Mouse (Mus musculus) CH12.LX (cell line): ENCODE data around the gene Gp5.

Experiments
- CHD1 ChIP-seq: IDR thresholded peaks from 2 replicates; pipeline ENCODE4 v1.6.1; 2012; ENCODE audit warnings: low read depth, low read length, improper control_type of control experiment, inconsistent platforms
- CTCF ChIP-seq, 2 experiments: IDR thresholded peaks in 1 of 2; conservative IDR thresholded peaks in 1 of 2; 2 replicates each; pipeline ENCODE4 v1.5.1; 2011 to 2012; ENCODE audit warnings: low read depth in 2 of 2, low read length in 2 of 2, improper control_type of control experiment in 1 of 2, inconsistent platforms in 1 of 2, mild to moderate bottlenecking in 1 of 2, moderate library complexity in 1 of 2
- E2F4 ChIP-seq: IDR thresholded peaks from 2 replicates; pipeline ENCODE4 v1.6.1; 2011; ENCODE audit warnings: low read depth, low read length, improper control_type of control experiment; ENCODE audit not compliant: insufficient replicate concordance
- EP300 ChIP-seq: IDR thresholded peaks from 2 replicates; pipeline ENCODE4 v1.6.1; 2011; ENCODE audit warnings: low read length, improper control_type of control experiment
- HCFC1 ChIP-seq: IDR thresholded peaks from 2 replicates; pipeline ENCODE4 v1.6.1; 2012; ENCODE audit warnings: low read depth, mild to moderate bottlenecking, inconsistent platforms, low read length, improper control_type of control experiment
- PAX5 ChIP-seq: IDR thresholded peaks from 2 replicates; pipeline ENCODE4 v1.6.1; 2012; ENCODE audit warnings: low read length, inconsistent platforms, mixed read lengths
- ZKSCAN1 ChIP-seq: IDR thresholded peaks from 2 replicates; pipeline ENCODE4 v1.6.1; 2012; ENCODE audit warnings: low read depth, inconsistent platforms, low read length, improper control_type of control experiment, borderline replicate concordance
- ZMIZ1 ChIP-seq: IDR thresholded peaks from 2 replicates; pipeline ENCODE4 v1.6.1; 2012; ENCODE audit warnings: low read depth, mild to moderate bottlenecking, inconsistent platforms, low read length, improper control_type of control experiment

GRCm38 (mm10) chr16:30278406-30278805 lies 32.2 kb downstream of the Gp5 start:
- no peak for TF ChIP-seq ZMIZ1
- no peak for TF ChIP-seq PAX5
- no peak for TF ChIP-seq CHD1
- TF ChIP-seq E2F4, result no peak
- TF ChIP-seq EP300, result no peak
- no peak for TF ChIP-seq HCFC1
- no peak for TF ChIP-seq CTCF (conservative IDR thresholded peaks at IDR 0.05 in 1 of 2, IDR thresholded peaks at IDR 0.05 in 1 of 2; ENCODE audit: low read depth in 2 of 2, low read length in 2 of 2)
- no peak for TF ChIP-seq ZKSCAN1
